Mouse (Mus musculus) bone marrow, adult 2 months (tissue): ENCODE data around the gene Lsg1. TPM values are rescaled to one million over a fixed set of nuclear protein-coding genes. Genes with fewer than 3 reads are reported as not detected.

Experiments
- H3K27ac ChIP-seq: fragments of 200-500 bp; 2 replicates; pipeline ENCODE4 v1.5.1; 2012; ENCODE audit warnings: low read depth, mild to moderate bottlenecking, control low read depth, inconsistent platforms, low read length; ENCODE audit not compliant: control insufficient read depth, poor library complexity, insufficient read depth
- H3K4me1 ChIP-seq: fragments of 200-500 bp; 2 replicates; pipeline ENCODE4 v1.6.1; 2011; ENCODE audit warnings: low read length; ENCODE audit not compliant: control insufficient read depth, insufficient read depth
- H3K4me3 ChIP-seq: fragments of 200-500 bp; replicated peaks from 2 replicates; pipeline ENCODE3; 2011; ENCODE audit warnings: mild to moderate bottlenecking, low read depth, low read length, control low read depth; ENCODE audit not compliant: control insufficient read depth
- CTCF ChIP-seq: fragments of 200-500 bp; IDR thresholded peaks from 2 replicates; pipeline ENCODE4 v1.5.1; 2011; ENCODE audit warnings: low read length, control low read depth; ENCODE audit not compliant: control insufficient read depth, insufficient read depth
- POLR2A ChIP-seq: fragments of 200-500 bp; IDR thresholded peaks from 2 replicates; pipeline ENCODE4 v1.6.1; 2011; ENCODE audit warnings: low read depth, mild to moderate bottlenecking, control low read depth, low read length, borderline replicate concordance; ENCODE audit not compliant: control insufficient read depth
- WGBS: fragments of 180-500 bp; shearing (Covaris S2); methylation state at CpG from one replicate; pipeline ENCODE4 v1.1.7; 2018; 5-methylcytosine and 5-hydroxymethylcytosine counted together
- polyA plus RNA-seq: library from polyadenylated mRNA; stranded (reverse); fragments of >200 nt; gene quantifications from 2 replicates; pipeline ENCODE4 v1.2.4, GENCODE M21; 2011; ENCODE audit warnings: low replicate concordance; ENCODE audit not compliant: missing spikeins, insufficient read depth, insufficient read length

Gene Lsg1
- polyA plus RNA-seq, result 9.3 and 17.5 TPM in 2 replicates

- TF ChIP-seq POLR2A (peak; percentile 53; the same call in 1 of the 2 replicates), CTCF (peak; percentile 1; the same call in 1 of the 2 replicates)
- H3K4me3 ChIP-seq, result peak within 1 kb of the TSS; percentile 82
- no peaks in the 10 kb centered on the region for H3K4me1 ChIP-seq
- WGBS, result 2% methylated on average over 35 of the region's 35 CpGs
- peak within 1 kb of the TSS; percentile 26 for H3K27ac ChIP-seq
Observed at GRCm38 (mm10) chr16:30587494-30588327, at the start of gene Lsg1. TSS of gene Lsg1 (minus strand) at chr16:30587592.

GRCm38 (mm10) chr16:30633906-30634746 lies 46.7 kb upstream of the Lsg1 start:
- no peak for TF ChIP-seq CTCF
- no peak for TF ChIP-seq POLR2A
- H3K4me1 ChIP-seq, result peaks cover 1% of the 10 kb centered on the region; the same call in 1 of the 2 replicates
- H3K27ac ChIP-seq, result no peak overlapping the region; the same call in 1 of the 2 replicates
- 70% methylated on average over 8 of the region's 8 CpGs for WGBS
- no peak overlapping the region for H3K4me3 ChIP-seq

- Histone ChIP-seq H3K4me1 (peaks cover 2% of the 10 kb centered on the region; the same call in 1 of the 2 replicates), H3K27ac (no peak overlapping the region), H3K4me3 (no peak overlapping the region)
- no peak for TF ChIP-seq POLR2A
- TF ChIP-seq CTCF, result no peak
- WGBS, result 81% methylated on average over 5 of the region's 5 CpGs
Observed at GRCm38 (mm10) chr16:30629509-30629908, 42.1 kb upstream of the Lsg1 start.

- peaks cover 3% of the 10 kb centered on the region; the same call in 1 of the 2 replicates for H3K4me1 ChIP-seq
- no peak overlapping the region for H3K27ac ChIP-seq
- TF ChIP-seq POLR2A (no peak), CTCF (no peak)
- no peak overlapping the region for H3K4me3 ChIP-seq
- 86% methylated on average over 6 of the region's 6 CpGs for WGBS
Observed at GRCm38 (mm10) chr16:30628401-30628800, 41.0 kb upstream of the Lsg1 start.

- peaks cover 3% of the 10 kb centered on the region; the same call in 1 of the 2 replicates for H3K4me1 ChIP-seq
- WGBS, result 78% methylated on average over 11 of the region's 11 CpGs
- H3K4me3 ChIP-seq, result no peak overlapping the region
- TF ChIP-seq POLR2A, result no peak
- no peak overlapping the region for H3K27ac ChIP-seq
Observed at GRCm38 (mm10) chr16:30627586-30628337, 40.4 kb upstream of the Lsg1 start.

- no peak overlapping the region for H3K27ac ChIP-seq
- H3K4me3 ChIP-seq, result no peak overlapping the region
- TF ChIP-seq POLR2A (no peak), CTCF (no peak)
- 47% methylated on average over 2 of the region's 2 CpGs for WGBS
- peaks cover 3% of the 10 kb centered on the region; the same call in 1 of the 2 replicates for H3K4me1 ChIP-seq
Observed at GRCm38 (mm10) chr16:30624640-30625039, 37.2 kb upstream of the Lsg1 start.

- Histone ChIP-seq H3K27ac (no peak overlapping the region), H3K4me1 (peaks cover 3% of the 10 kb centered on the region; the same call in 1 of the 2 replicates), H3K4me3 (no peak overlapping the region)
- TF ChIP-seq CTCF (no peak), POLR2A (no peak)
- 23% methylated on average over 7 of the region's 7 CpGs for WGBS
Observed at GRCm38 (mm10) chr16:30623645-30624044, 36.3 kb upstream of the Lsg1 start.

- H3K4me3 ChIP-seq, result no peak overlapping the region
- TF ChIP-seq POLR2A (no peak), CTCF (no peak)
- no peaks in the 10 kb centered on the region for H3K4me1 ChIP-seq
- H3K27ac ChIP-seq, result no peak overlapping the region
- WGBS, result 89% methylated on average over 3 of the region's 3 CpGs
Observed at GRCm38 (mm10) chr16:30616281-30616680, 28.9 kb upstream of the Lsg1 start.
